Mouse (Mus musculus): ENCODE data around the gene Vmn1r220. TPM values are rescaled to one million over a fixed set of nuclear protein-coding genes. Genes with fewer than 3 reads are reported as not detected.

Gene Vmn1r220
- polyA plus RNA-seq (2014; fragmentation: Illumina TruSeq; extraction: RNeasy Lipid Tissue Mini Kit (QIAGEN cat#74804); ENCODE audit: low read depth, low replicate concordance), result 0.11 TPM

GRCm38 (mm10) chr13:23187875-23188274, at the start of gene Vmn1r220:
Gene Vmn1r220 (minus strand): TSS chr13:23187975.

GRCm38 (mm10) chr13:23235847-23236246, 48.1 kb upstream of the Vmn1r220 start, which contains the start of gene Vmn1r222:
Gene Vmn1r222 (minus strand): TSS chr13:23235947.

GRCm38 (mm10) chr13:23213827-23214226, 26.1 kb upstream of the Vmn1r220 start, which contains the start of gene Vmn1r221:
Gene Vmn1r221 (plus strand): TSS chr13:23214127.

GRCm38 (mm10) chr13:23159012-23159411, 28.8 kb downstream of the Vmn1r220 start, which contains the start of gene Vmn1r219:
Gene Vmn1r219 (plus strand): TSS chr13:23159312.

GRCm38 (mm10) chr13:23133099-23133498, 54.7 kb downstream of the Vmn1r220 start, which contains the start of gene Vmn1r218:
Gene Vmn1r218 (plus strand): TSS chr13:23133155.

Other genes starting within 250 kb of the Vmn1r220 start
- gene Vmn1r213, start 180.3 kb downstream of the Vmn1r220 start, polyA plus RNA-seq (2014; fragmentation: Illumina TruSeq; extraction: RNeasy Lipid Tissue Mini Kit (QIAGEN cat#74804); ENCODE audit: low read depth, low replicate concordance), result not detected
- not detected for gene Vmn1r214, start 157.6 kb downstream of the Vmn1r220 start, polyA plus RNA-seq (2014; fragmentation: Illumina TruSeq; extraction: RNeasy Lipid Tissue Mini Kit (QIAGEN cat#74804); ENCODE audit: low read depth, low replicate concordance)
- not detected for gene Vmn1r215, start 120.0 kb downstream of the Vmn1r220 start, polyA plus RNA-seq (2014; fragmentation: Illumina TruSeq; extraction: RNeasy Lipid Tissue Mini Kit (QIAGEN cat#74804); ENCODE audit: low read depth, low replicate concordance)
- not detected for gene Vmn1r217, start 69.7 kb downstream of the Vmn1r220 start, polyA plus RNA-seq (2014; fragmentation: Illumina TruSeq; extraction: RNeasy Lipid Tissue Mini Kit (QIAGEN cat#74804); ENCODE audit: low read depth, low replicate concordance)
- not detected for gene Vmn1r218, start 54.8 kb downstream of the Vmn1r220 start, polyA plus RNA-seq (2014; fragmentation: Illumina TruSeq; extraction: RNeasy Lipid Tissue Mini Kit (QIAGEN cat#74804); ENCODE audit: low read depth, low replicate concordance)
- not detected for gene Vmn1r219, start 28.7 kb downstream of the Vmn1r220 start, polyA plus RNA-seq (2014; fragmentation: Illumina TruSeq; extraction: RNeasy Lipid Tissue Mini Kit (QIAGEN cat#74804); ENCODE audit: low read depth, low replicate concordance)
- not detected for gene Vmn1r221, start 26.2 kb upstream of the Vmn1r220 start, polyA plus RNA-seq (2014; fragmentation: Illumina TruSeq; extraction: RNeasy Lipid Tissue Mini Kit (QIAGEN cat#74804); ENCODE audit: low read depth, low replicate concordance)
- gene Vmn1r222, start 48.0 kb upstream of the Vmn1r220 start, polyA plus RNA-seq (2014; fragmentation: Illumina TruSeq; extraction: RNeasy Lipid Tissue Mini Kit (QIAGEN cat#74804); ENCODE audit: low read depth, low replicate concordance), result 0.48 TPM
- gene Vmn1r223, start 59.2 kb upstream of the Vmn1r220 start, polyA plus RNA-seq (2014; fragmentation: Illumina TruSeq; extraction: RNeasy Lipid Tissue Mini Kit (QIAGEN cat#74804); ENCODE audit: low read depth, low replicate concordance), result not detected
- 33.4 TPM for gene Zfp322a, start 181.2 kb upstream of the Vmn1r220 start, polyA plus RNA-seq (2014; fragmentation: Illumina TruSeq; extraction: RNeasy Lipid Tissue Mini Kit (QIAGEN cat#74804); ENCODE audit: low read depth, low replicate concordance)
- gene Abt1, start 235.9 kb upstream of the Vmn1r220 start, polyA plus RNA-seq (2014; fragmentation: Illumina TruSeq; extraction: RNeasy Lipid Tissue Mini Kit (QIAGEN cat#74804); ENCODE audit: low read depth, low replicate concordance), result 1.4 TPM